Mouse (Mus musculus) lung, embryonic 14.5 days (tissue): ENCODE data around the gene Nob1. TPM values are rescaled to one million over a fixed set of nuclear protein-coding genes. Genes with fewer than 3 reads are reported as not detected.

Source experiments
- ATAC-seq: fragments of 200-750 bp; cut with Nextera tagmentation; 2 replicates; pipeline ENCODE4 v1.8.0; 2017; ENCODE audit warnings: mild to moderate bottlenecking, moderate TSS enrichment, moderate library complexity; ENCODE audit not compliant: insufficient read depth
- DNase-seq: peaks from one replicate; pipeline ENCODE4 v3.0.0-alpha.2; 2015
- H3K27ac ChIP-seq: fragments of 300-500 bp; sonication (generic); 2 replicates; pipeline ENCODE4 v1.5.1; 2014; ENCODE audit warnings: low read depth, mild to moderate bottlenecking, moderate library complexity
- H3K27me3 ChIP-seq: fragments of 300-500 bp; sonication (generic); 2 replicates; pipeline ENCODE4 v1.6.1; 2014; ENCODE audit warnings: low read length, control low read depth; ENCODE audit not compliant: insufficient read depth
- H3K36me3 ChIP-seq: fragments of 300-500 bp; sonication (generic); 2 replicates; pipeline ENCODE4 v1.6.1; 2014; ENCODE audit warnings: control low read depth; ENCODE audit not compliant: insufficient read depth
- H3K4me1 ChIP-seq: fragments of 300-500 bp; sonication (generic); 2 replicates; pipeline ENCODE4 v1.6.1; 2014; ENCODE audit warnings: antibody characterized with exemption, control low read depth; ENCODE audit not compliant: insufficient read depth
- H3K4me2 ChIP-seq: fragments of 300-500 bp; sonication (generic); 2 replicates; pipeline ENCODE4 v1.6.1; 2014; ENCODE audit warnings: mild to moderate bottlenecking
- H3K4me3 ChIP-seq: fragments of 300-500 bp; sonication (generic); 2 replicates; pipeline ENCODE4 v1.5.1; 2014; ENCODE audit warnings: low read depth, low read length
- H3K9ac ChIP-seq: fragments of 300-500 bp; sonication (generic); 2 replicates; pipeline ENCODE4 v1.6.1; 2014
- H3K9me3 ChIP-seq: fragments of 300-500 bp; sonication (generic); 2 replicates; pipeline ENCODE4 v1.6.1; 2016; ENCODE audit warnings: low read depth, low read length, control low read depth
- CTCF ChIP-seq: IDR thresholded peaks from 2 replicates; pipeline ENCODE4 v1.5.1; 2016; ENCODE audit warnings: antibody characterized with exemption, low read depth
- WGBS: fragments of 180-500 bp; shearing (Covaris S2); extraction: QIAGEN DNeasy Blood & Tissue Kit; methylation state at CpG from one replicate; pipeline ENCODE4 v1.1.7; 2014; 5-methylcytosine and 5-hydroxymethylcytosine counted together
- polyA plus RNA-seq: library from polyadenylated mRNA; unstranded; fragments of >200 nt; fragmentation: Nextera tagmentation; extraction: Ambion mirVana; gene quantifications from 2 replicates; pipeline ENCODE4 v1.2.1, GENCODE M21; 2014

Nob1 gene
- polyA plus RNA-seq, 1 experiment from 2014 or later, result 82.0 TPM

- WGBS, result 6% methylated on average over 16 of the region's 16 CpGs
- ATAC-seq, result peak; percentile 43
Observed at GRCm38 (mm10) chr8:107436841-107437421, 12.1 kb upstream of the Nob1 start.

DNA sequence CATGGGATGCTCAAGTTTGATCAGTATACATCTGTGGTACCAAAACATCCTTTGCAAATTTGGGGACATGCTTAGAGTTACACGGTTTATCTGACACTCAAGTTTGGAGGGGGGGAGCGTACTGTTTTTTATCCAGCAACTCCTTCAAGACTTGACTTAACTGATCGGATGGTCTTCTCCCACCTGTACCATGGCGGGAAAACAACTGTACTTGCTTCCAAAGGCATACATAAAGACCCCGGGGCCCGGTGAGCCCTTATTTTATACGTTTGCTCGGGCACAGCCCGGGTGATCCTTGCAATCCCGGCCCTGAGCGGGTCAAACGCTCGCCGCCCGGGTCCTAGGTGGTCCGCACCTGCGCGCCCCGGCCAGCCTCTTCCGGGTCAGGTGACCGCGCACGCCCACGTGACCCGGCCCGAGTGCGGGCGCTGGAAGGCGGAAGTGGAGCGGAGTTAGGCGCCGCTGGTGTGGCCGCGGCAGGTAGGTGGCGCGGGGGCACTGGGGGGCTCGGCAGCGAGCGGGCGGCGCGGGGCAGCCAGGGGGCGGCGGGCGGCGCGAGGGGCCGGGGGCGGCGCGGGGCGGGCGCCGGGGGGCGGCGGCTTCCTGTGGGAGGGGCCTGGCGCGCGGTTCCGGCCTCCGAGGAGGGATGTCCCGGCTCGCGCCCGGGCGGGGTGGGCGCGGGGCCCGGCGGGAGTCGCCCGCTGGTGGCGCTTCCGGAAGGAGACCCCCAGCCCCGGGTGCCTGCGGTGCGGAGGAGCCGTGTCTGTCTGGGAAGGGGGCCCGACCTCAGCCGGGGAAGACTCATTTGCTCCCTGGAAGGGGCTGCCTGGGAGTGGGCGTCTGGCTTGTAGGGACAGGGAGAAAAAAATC is 11.3 kb upstream of the Nob1 start, which contains the start of gene Wwp2:
TSS of gene Wwp2 (plus strand) at position 404 of the 870 bp plus-strand sequence.
- under 1% methylated on average over 61 of the region's 81 CpGs for WGBS
- Histone ChIP-seq H3K4me3 (peak within 1 kb of the TSS; percentile 83), H3K9me3 (no peaks in the 10 kb centered on the region), H3K4me1 (no peaks in the 10 kb centered on the region), H3K9ac (peak within 1 kb of the TSS; percentile 86), H3K4me2 (peak within 1 kb of the TSS; percentile 83), H3K27ac (peak within 1 kb of the TSS; percentile 93), H3K27me3 (no peaks in the 10 kb centered on the region), H3K36me3 (no peaks in the 10 kb centered on the region)
- DNase-seq (peak; percentile 85), ATAC-seq (peak; percentile 92)
- no peak for TF ChIP-seq CTCF

More at GRCm38 (mm10) chr8:107436841-107437421, 12.1 kb upstream of the Nob1 start:
- Histone ChIP-seq H3K9me3 (no peaks in the 10 kb centered on the region), H3K4me2 (peak overlapping the region; percentile 83), H3K9ac (peak overlapping the region; percentile 86), H3K27me3 (no peaks in the 10 kb centered on the region), H3K4me1 (no peaks in the 10 kb centered on the region), H3K36me3 (no peaks in the 10 kb centered on the region), H3K27ac (peak overlapping the region; percentile 93), H3K4me3 (peak overlapping the region; percentile 83)
- no peak for TF ChIP-seq CTCF
- DNase-seq, result peak; percentile 56

GRCm38 (mm10) chr8:107435421-107435961 is 10.6 kb upstream of the Nob1 start:
- no peaks in the 10 kb centered on the region for H3K27me3 ChIP-seq
- peak overlapping the region; percentile 93; the same call in 1 of the 2 replicates for H3K27ac ChIP-seq
- peak overlapping the region; percentile 86 for H3K9ac ChIP-seq
- H3K9me3 ChIP-seq, result no peaks in the 10 kb centered on the region
- 29% methylated on average over 11 of the region's 11 CpGs for WGBS
- H3K4me3 ChIP-seq, result peak overlapping the region; percentile 83
- peak overlapping the region; percentile 83 for H3K4me2 ChIP-seq
- no peaks in the 10 kb centered on the region for H3K36me3 ChIP-seq
- ATAC-seq, result 0 out of 2 replicates have a peak, but pooled peaks have one; percentile 4
- no peaks in the 10 kb centered on the region for H3K4me1 ChIP-seq
- TF ChIP-seq CTCF, result no peak
- DNase-seq, result no peak

DNA sequence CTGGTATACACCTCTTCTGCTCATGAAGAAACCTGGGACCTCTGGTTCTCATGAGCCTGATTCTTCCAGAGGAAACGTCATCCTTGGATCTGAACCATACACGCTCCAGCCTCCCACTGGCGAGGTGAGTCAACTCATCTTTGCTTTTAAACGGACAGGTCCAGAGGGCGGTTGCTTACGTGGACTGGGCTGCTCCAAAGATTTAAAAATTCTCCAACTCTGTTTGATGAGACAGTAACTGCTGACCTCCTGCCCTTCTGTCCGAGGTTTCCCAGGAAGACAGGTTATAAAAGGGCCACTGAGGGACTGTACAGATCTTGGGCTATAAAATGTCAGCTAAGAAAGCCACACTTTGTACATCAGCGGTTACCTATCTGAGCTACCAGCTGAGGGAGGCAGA is 6.0 kb upstream of the Nob1 start:
- 74% methylated on average over 8 of the region's 8 CpGs for WGBS

GRCm38 (mm10) chr8:107425230-107425597 is 363 bp upstream of the Nob1 start:
- 45% methylated on average over 8 of the region's 8 CpGs for WGBS
- H3K4me3 ChIP-seq, result 0 out of 2 replicates have a peak overlapping the region, but pooled peaks have one; percentile 78
- DNase-seq (no peak), ATAC-seq (no peak)
- no peak overlapping the region for H3K9ac ChIP-seq
- H3K4me2 ChIP-seq, result peak overlapping the region; percentile 70
- peaks cover 29% of the 10 kb centered on the region for H3K36me3 ChIP-seq
- H3K27me3 ChIP-seq, result no peaks in the 10 kb centered on the region
- H3K9me3 ChIP-seq, result no peaks in the 10 kb centered on the region
- H3K4me1 ChIP-seq, result peaks cover 4% of the 10 kb centered on the region; the same call in 1 of the 2 replicates
- TF ChIP-seq CTCF, result no peak
- H3K27ac ChIP-seq, result no peak overlapping the region

More for the DNA sequence above, 6.0 kb upstream of the Nob1 start:
- DNase-seq, result no peak
- Histone ChIP-seq H3K9me3 (no peaks in the 10 kb centered on the region), H3K4me2 (no peak overlapping the region), H3K27ac (no peak overlapping the region), H3K4me1 (no peaks in the 10 kb centered on the region), H3K36me3 (no peaks in the 10 kb centered on the region), H3K9ac (no peak overlapping the region), H3K27me3 (no peaks in the 10 kb centered on the region), H3K4me3 (no peak overlapping the region)
- TF ChIP-seq CTCF, result no peak
- ATAC-seq, result no peak

DNA sequence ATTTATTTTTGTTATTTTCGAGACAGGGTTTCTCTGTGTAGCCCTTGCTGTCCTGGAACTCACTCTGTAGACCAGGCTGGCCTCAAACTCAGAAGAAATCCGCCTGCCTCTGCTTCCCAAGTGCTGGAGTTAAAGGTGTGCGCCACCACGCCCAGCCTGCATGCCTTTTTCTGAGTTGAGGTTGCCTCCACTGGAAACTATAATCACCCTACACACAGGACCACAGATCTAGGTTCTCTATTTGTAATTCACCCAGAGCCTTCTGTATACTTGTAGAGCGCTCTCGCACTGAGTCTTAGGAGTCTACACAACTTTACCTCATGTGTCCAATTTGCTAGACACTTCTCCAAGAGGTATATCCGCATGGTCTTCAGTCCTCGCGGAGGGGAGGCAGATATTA is 675 bp downstream of the Nob1 start:
- Histone ChIP-seq H3K27me3 (no peaks in the 10 kb centered on the region), H3K36me3 (peaks cover 39% of the 10 kb centered on the region), H3K9me3 (no peaks in the 10 kb centered on the region), H3K4me1 (peaks cover 4% of the 10 kb centered on the region; the same call in 1 of the 2 replicates), H3K4me2 (peak overlapping the region; percentile 70), H3K4me3 (peak overlapping the region; percentile 78), H3K9ac (peak overlapping the region; percentile 77), H3K27ac (no peak overlapping the region)
- DNase-seq, result no peak
- WGBS, result 22% methylated on average over 9 of the region's 9 CpGs
- no peak for TF ChIP-seq CTCF
- 0 out of 2 replicates have a peak, but pooled peaks have one; percentile 5 for ATAC-seq

DNA sequence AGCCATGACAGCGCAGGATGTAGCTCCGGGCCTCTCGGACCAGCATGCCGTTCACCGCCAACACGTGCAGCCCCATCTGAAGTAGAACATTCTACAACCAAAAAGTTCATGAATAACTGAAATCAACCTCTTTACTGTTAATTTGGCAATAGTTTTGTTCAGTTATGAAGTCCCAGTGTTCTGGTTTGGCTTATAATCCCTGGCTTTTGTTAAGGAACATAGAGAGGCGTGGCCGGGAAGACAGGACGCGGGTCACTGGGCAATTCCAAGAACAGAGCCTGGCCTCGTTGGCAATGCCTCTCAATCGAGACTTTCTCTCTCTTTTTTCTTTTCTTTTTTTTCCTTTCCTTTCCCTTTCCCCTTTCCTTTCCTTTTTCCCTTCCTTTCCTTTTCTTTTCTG is 7.8 kb downstream of the Nob1 start:
- no peak overlapping the region for H3K27ac ChIP-seq
- WGBS, result 92% methylated on average over 12 of the region's 12 CpGs
- no peak overlapping the region for H3K4me3 ChIP-seq
- peaks cover 97% of the 10 kb centered on the region for H3K36me3 ChIP-seq
- no peak for TF ChIP-seq CTCF
- H3K4me1 ChIP-seq, result no peaks in the 10 kb centered on the region
- H3K9ac ChIP-seq, result no peak overlapping the region
- no peak for ATAC-seq
- no peaks in the 10 kb centered on the region for H3K27me3 ChIP-seq
- no peaks in the 10 kb centered on the region for H3K9me3 ChIP-seq
- DNase-seq, result no peak
- H3K4me2 ChIP-seq, result no peak overlapping the region
